Mouse (Mus musculus) gastrocnemius, adult 2 months (tissue): ENCODE results near the gene Pou2f2. TPM values are rescaled to one million over a fixed set of nuclear protein-coding genes. Genes with fewer than 3 reads are reported as not detected.

Experiments
- DNase-seq: peaks from one replicate; pipeline ENCODE4 v3.0.0; 2022
- H3K27ac ChIP-seq: fragments of 200-600 bp; 2 replicates; pipeline ENCODE4 v1.8.1; 2022; ENCODE audit warnings: mild to moderate bottlenecking
- H3K4me3 ChIP-seq: fragments of 200-600 bp; 2 replicates; pipeline ENCODE4 v1.8.1; 2022; ENCODE audit warnings: mild to moderate bottlenecking, moderate library complexity
- CTCF ChIP-seq: fragments of 200-600 bp; IDR thresholded peaks from 2 replicates; pipeline ENCODE4 v1.8.1; 2022; ENCODE audit warnings: antibody characterized with exemption, mild to moderate bottlenecking, moderate library complexity
- intact Hi-C: fragments of 180-260 bp; cut with DNase I; formaldehyde crosslinking; loops from one replicate; pipeline ENCODE4 v1.15.1; 2025
- total RNA-seq, 2 experiments: library from RNA; stranded (reverse); gene quantifications; 2 replicates each; pipeline ENCODE4 v1.2.3; 2021

Pou2f2 gene
- total RNA-seq, 2 experiments from 2014 or later, result 0.08 to 0.13 TPM

GRCm38 (mm10) chr7:25073924-25074323 lies 105.6 kb downstream of the Pou2f2 start:
- Histone ChIP-seq H3K4me3 (no peak overlapping the region), H3K27ac (no peak overlapping the region; the same call in 1 of the 2 replicates)
- intact Hi-C loops, result loop anchor here (10.0 kb wide), 1 partner anchor 681 kb away; the partner anchor contains the start of gene Hnrnpul1
- no peak for DNase-seq
- no peak for TF ChIP-seq CTCF

GRCm38 (mm10) chr7:25072716-25073390 lies 106.7 kb downstream of the Pou2f2 start:
- TF ChIP-seq CTCF, result no peak
- DNase-seq, result peak; percentile 51
- Histone ChIP-seq H3K27ac (peak overlapping the region; percentile 78), H3K4me3 (peak overlapping the region; percentile 83)
- intact Hi-C loops, result loop anchor here (10.0 kb wide), 1 partner anchor 682 kb away; the partner anchor contains the start of gene Hnrnpul1

DNA sequence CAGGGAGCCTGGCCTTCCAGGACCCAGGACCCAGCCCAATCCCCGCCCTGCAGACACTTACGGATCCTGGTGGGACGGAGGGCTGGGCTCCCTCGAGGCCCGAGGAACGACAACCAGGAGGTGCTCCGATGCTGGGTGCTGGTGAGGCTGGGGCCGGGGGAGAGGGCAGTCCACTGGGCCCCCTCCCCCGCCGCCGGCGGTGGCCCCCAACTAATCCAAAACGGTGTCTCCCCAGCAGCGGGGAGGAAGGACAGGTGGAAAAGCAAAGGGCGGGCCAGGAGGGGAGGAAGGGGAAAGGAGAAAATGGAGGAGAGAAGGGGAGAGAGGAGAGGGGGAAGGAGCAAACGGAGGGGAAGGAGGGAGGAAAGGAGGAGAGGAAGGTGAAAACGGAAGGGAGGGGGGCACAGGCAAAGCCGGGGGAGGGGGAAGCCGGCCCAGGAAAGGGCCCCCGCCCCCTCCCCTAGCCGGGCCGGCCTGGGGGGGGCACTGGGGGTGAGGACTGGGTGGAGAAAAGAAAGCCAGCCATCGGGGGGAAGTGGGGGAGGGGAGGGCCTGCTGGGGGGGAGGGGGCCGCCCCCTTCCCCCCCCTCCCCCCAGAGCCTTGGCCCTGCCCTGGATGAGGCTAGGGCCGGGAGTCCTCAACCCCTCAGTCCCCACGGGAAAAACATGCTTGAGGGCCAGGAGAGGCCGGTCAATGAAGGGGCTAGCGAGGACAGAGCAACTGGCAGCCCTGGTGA lies 107.4 kb downstream of the Pou2f2 start, which contains the start of the genes Grik5 and Zfp574:
Grik5 (minus strand) TSS at position 368 of the 737 bp plus-strand sequence.
Zfp574 (plus strand) TSS at position 589 of the 737 bp plus-strand sequence.
- peak within 1 kb of the TSS; percentile 78 for H3K27ac ChIP-seq
- H3K4me3 ChIP-seq, result peak within 1 kb of the TSS; percentile 83
- intact Hi-C loops, result loop anchor here (10.0 kb wide), 1 partner anchor 683 kb away; the partner anchor contains the start of gene Hnrnpul1
- TF ChIP-seq CTCF, result no peak
- DNase-seq, result peak; percentile 34

GRCm38 (mm10) chr7:25068724-25069123 lies 110.8 kb downstream of the Pou2f2 start:
- no peak overlapping the region for H3K27ac ChIP-seq
- no peak for DNase-seq
- no peak for TF ChIP-seq CTCF
- no peak overlapping the region for H3K4me3 ChIP-seq
- intact Hi-C loops, result no loop called here

DNA sequence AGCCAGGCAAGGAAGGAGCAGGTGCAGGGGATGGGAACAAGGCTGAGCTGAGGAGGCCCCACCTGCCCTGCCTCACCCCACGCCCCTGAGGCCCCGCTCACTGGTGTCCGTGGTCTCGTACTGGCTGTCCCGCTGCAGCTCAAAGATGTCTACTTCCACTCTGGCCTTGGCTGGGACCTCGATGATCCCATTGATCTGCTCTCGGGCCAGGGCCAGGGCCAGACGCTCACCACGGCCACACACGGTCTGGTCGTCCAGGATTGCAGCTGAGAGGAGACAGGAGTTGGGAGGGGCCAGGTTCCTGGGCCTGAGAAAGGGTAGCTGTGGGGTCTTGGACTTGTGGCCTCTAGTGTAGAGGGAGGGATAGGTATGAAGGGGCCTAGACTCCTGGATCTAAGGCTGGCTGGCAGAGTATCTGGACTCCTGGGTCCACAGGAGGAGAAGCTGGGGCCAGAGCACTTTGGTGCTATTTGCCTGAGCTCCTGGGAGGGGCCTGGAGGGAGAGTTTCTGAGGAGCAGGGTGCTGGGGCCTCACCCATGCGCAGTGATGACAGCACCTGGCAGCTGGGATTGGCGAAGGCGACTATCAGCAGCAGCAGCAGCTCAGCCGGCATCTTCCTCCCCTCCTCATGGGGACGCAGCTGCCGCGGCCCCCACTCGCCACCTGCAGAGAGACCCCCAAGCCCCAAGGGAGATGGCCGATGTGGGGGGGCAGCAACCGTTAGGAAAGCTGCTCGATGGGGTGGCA lies 111.4 kb downstream of the Pou2f2 start:
- TF ChIP-seq CTCF, result no peak
- intact Hi-C loops, result no loop called here
- no peak for DNase-seq
- Histone ChIP-seq H3K27ac (no peak overlapping the region), H3K4me3 (no peak overlapping the region)

DNA sequence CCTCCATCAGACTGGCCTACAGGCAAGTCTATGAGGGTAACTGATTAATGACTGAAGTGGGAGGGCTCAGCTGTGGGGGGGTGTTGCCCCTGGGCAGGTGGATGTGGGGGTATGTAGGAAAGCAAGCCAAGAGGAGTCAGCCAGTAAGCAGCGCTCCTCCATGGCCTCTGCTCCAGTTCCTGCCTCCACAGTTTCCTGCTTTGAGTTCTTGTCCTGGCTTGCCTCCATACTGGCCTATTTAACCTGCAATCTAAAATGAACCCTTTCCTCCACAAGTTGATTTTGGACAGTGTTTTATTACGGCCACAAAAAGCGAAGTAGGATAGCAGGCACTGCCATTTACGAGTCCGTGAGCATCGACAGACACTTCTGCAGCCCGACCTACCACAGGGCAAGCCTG lies 112.2 kb downstream of the Pou2f2 start:
- DNase-seq, result no peak
- no peak overlapping the region for H3K4me3 ChIP-seq
- H3K27ac ChIP-seq, result no peak overlapping the region
- no peak for TF ChIP-seq CTCF
- intact Hi-C loops, result no loop called here

GRCm38 (mm10) chr7:25063900-25064299 lies 115.6 kb downstream of the Pou2f2 start:
- H3K4me3 ChIP-seq, result no peak overlapping the region
- no peak overlapping the region for H3K27ac ChIP-seq
- TF ChIP-seq CTCF, result no peak
- intact Hi-C loops, result no loop called here
- no peak for DNase-seq

DNA sequence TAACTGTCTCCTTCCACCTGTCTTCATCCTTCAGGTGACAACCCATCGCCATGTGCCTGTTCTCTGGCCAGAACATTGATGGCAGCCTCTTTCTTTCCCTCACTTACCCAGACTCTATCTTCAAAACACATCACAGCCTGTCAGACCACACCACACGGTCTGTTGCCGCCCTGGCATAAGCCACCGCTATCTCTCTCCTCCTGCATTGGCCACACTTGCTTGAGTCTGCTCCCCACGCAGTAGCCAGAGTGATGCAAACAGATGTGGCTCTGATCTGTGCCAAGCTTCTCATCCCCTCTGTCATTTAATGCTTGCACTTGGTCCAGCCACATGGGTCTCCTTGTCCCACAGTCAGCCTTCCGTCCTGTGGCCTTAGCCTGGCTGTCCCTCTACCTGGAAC lies 116.2 kb downstream of the Pou2f2 start:
- Histone ChIP-seq H3K4me3 (no peak overlapping the region), H3K27ac (no peak overlapping the region)
- intact Hi-C loops, result no loop called here
- no peak for DNase-seq
- TF ChIP-seq CTCF, result no peak

DNA sequence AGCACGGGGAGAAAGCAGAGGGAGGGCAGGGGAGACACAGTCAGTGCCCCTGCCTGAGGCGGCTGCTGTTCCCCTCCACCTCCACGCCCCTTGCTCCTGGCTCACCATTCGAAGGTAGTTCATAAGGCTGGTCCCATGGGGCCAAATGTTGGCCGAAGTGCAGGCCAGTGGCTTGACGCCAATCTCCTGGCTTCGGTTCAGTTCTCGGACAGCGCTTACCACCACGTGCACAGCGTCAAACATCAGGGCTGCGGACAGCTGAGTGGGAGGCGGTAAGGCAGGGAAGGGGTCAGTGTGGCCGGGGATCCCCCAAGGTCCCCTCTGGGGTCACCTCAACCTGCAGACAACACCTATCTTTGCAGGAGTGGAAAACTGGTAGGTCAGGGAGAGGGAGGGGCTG lies 120.7 kb downstream of the Pou2f2 start:
- Histone ChIP-seq H3K27ac (no peak overlapping the region), H3K4me3 (no peak overlapping the region)
- TF ChIP-seq CTCF, result no peak
- DNase-seq, result no peak
- intact Hi-C loops, result no loop called here

DNA sequence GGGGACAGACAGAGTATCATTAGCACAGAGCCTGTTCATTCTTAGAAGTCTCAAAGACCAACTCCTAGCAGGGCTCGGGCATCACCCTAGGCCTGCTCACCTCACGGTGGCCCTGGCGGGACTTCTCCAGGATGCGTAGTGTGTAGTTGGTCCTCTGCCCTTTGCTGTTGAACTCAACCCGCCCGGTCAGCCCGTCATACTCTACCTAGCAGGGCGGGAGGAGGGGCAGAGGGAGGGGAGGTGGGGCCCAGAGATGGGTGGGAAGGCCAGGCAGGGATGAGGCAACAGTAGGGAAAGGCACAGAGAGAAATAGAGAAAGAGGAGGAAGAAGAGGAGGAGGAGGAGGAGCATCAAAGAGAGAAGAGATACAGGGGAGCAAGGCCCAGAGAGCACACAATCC lies 121.1 kb downstream of the Pou2f2 start:
- no peak overlapping the region for H3K4me3 ChIP-seq

DNA sequence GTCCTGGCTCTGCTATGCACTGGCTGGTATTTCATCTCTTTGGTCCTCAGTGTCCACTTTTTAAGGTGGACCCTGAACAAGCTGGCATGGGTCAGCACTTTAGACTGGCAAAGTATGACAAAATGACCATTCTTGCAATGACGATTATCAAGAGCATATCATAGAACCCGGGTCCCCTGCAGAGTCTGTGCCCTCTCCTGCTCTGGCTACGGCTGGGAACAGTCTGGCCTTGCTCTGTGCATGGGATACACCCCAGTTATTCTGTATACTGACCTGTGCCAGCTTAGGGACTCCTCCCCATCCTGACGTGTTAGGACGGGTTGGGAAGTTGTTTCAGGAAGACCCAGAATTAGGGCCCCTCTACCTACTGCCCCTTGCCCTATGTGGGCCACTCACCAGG lies 121.6 kb downstream of the Pou2f2 start:
- DNase-seq, result no peak
- TF ChIP-seq CTCF, result no peak
- Histone ChIP-seq H3K27ac (no peak overlapping the region), H3K4me3 (no peak overlapping the region)
- intact Hi-C loops, result no loop called here

More for the DNA sequence above, 121.1 kb downstream of the Pou2f2 start:
- DNase-seq, result no peak
- H3K27ac ChIP-seq, result no peak overlapping the region
- intact Hi-C loops, result no loop called here
- TF ChIP-seq CTCF, result no peak

GRCm38 (mm10) chr7:25056951-25057350 lies 122.6 kb downstream of the Pou2f2 start:
- Histone ChIP-seq H3K27ac (no peak overlapping the region), H3K4me3 (no peak overlapping the region)
- DNase-seq, result no peak
- TF ChIP-seq CTCF, result no peak
- intact Hi-C loops, result no loop called here

GRCm38 (mm10) chr7:25052587-25052986 lies 126.9 kb downstream of the Pou2f2 start:
- Histone ChIP-seq H3K4me3 (no peak overlapping the region), H3K27ac (no peak overlapping the region)
- TF ChIP-seq CTCF, result no peak
- intact Hi-C loops, result no loop called here
- no peak for DNase-seq
